14 mouse cellular contexts compared by ENCODE assay signal in genomic region chr6:141245089-141245488, GRCm38 (mm10).
"Had no signal": no experiment of that assay in that cellular context is flagged by ENCODE, and none has a peak within 500 bp of the region (broad histone marks: within the 10 kb centered on the region; RNA-seq: fewer than 3 reads in every experiment).

No protein-coding gene starts in this region.

- H3K4me1 ChIP-seq: liver, embryonic 13.5 days had no signal

- H3K4me2 ChIP-seq: kidney, embryonic 15.5 days; limb, embryonic 12.5 days; liver, embryonic 13.5 days; midbrain, embryonic 12.5 days; stomach, embryonic 15.5 days had no signal

- H3K36me3 ChIP-seq: kidney, embryonic 15.5 days; limb, embryonic 12.5 days; liver, embryonic 13.5 days; midbrain, embryonic 12.5 days; stomach, embryonic 15.5 days had no signal

- ATAC-seq: liver, postnatal 0 days had no signal

- H3K27ac ChIP-seq: kidney, embryonic 15.5 days; limb, embryonic 12.5 days; liver, embryonic 13.5 days; macrophage; midbrain, embryonic 12.5 days; stomach, embryonic 15.5 days had no signal

- H3K9me3 ChIP-seq: kidney, embryonic 15.5 days; limb, embryonic 12.5 days; liver, embryonic 13.5 days; megakaryocyte, embryonic 14.5 days; midbrain, embryonic 12.5 days; stomach, embryonic 15.5 days had no signal

- H3K9ac ChIP-seq: kidney, embryonic 15.5 days; limb, embryonic 12.5 days; liver, embryonic 13.5 days; liver, postnatal 0 days; midbrain, embryonic 12.5 days; stomach, embryonic 15.5 days had no signal

- DNase-seq: kidney, adult 2 months; kidney, postnatal 14 days; layer of hippocampus, postnatal 36 days; liver; liver, embryonic 13.5 days; liver, postnatal 0 days; right cerebral cortex, postnatal 14 days; thymus, postnatal 36 days had no signal

- H3K4me3 ChIP-seq: kidney, embryonic 15.5 days; limb, embryonic 12.5 days; liver, embryonic 13.5 days; megakaryocyte, embryonic 14.5 days; midbrain, embryonic 12.5 days; stomach, embryonic 15.5 days had no signal
